Mouse (Mus musculus): ENCODE results near the gene Inha.

- TF ChIP-seq POLR2A (IDR thresholded peaks at IDR 0.05; ENCODE audit: control insufficient read depth, low read depth, low read length), result no peak
- no peak for TF ChIP-seq CTCF (IDR thresholded peaks at IDR 0.05; ENCODE audit: control insufficient read depth, insufficient read depth, insufficient replicate concordance, low read depth, low read length)
These were observed 34.6 kb downstream of the Inha start for GRCm38 (mm10) chr1:75541496-75541895.
